Mouse (Mus musculus): Measurements from ENCODE around the gene Ythdc1. TPM values are rescaled to one million over a fixed set of nuclear protein-coding genes. Genes with fewer than 3 reads are reported as not detected.

Gene Ythdc1
- total RNA-seq, 1 experiment from 2014 or later = 59.3 TPM

Other genes starting within 250 kb of the Ythdc1 start
- gene Tmprss11f, start 171.8 kb upstream of the Ythdc1 start, total RNA-seq (2021) = not detected in 2 replicates
- not detected in 2 replicates for gene Tmprss11b, start 127.9 kb upstream of the Ythdc1 start, total RNA-seq (2021)
- gene Tmprss11e, start 58.4 kb upstream of the Ythdc1 start, total RNA-seq (2021) = not detected in 2 replicates
- 0.68 and 23.5 TPM in 2 replicates for gene Ugt2b34, start 102.7 kb downstream of the Ythdc1 start, total RNA-seq (2021)
- gene Ugt2b1, start 122.3 kb downstream of the Ythdc1 start, total RNA-seq (2021) = 0.68 and 22.2 TPM in 2 replicates
- 0.26 and 6.3 TPM in 2 replicates for gene Ugt2b35, start 196.6 kb downstream of the Ythdc1 start, total RNA-seq (2021)

All from adrenal gland, postnatal 14 days (tissue).